Mouse (Mus musculus): ENCODE measurements around the gene Slfn1.

DNA sequence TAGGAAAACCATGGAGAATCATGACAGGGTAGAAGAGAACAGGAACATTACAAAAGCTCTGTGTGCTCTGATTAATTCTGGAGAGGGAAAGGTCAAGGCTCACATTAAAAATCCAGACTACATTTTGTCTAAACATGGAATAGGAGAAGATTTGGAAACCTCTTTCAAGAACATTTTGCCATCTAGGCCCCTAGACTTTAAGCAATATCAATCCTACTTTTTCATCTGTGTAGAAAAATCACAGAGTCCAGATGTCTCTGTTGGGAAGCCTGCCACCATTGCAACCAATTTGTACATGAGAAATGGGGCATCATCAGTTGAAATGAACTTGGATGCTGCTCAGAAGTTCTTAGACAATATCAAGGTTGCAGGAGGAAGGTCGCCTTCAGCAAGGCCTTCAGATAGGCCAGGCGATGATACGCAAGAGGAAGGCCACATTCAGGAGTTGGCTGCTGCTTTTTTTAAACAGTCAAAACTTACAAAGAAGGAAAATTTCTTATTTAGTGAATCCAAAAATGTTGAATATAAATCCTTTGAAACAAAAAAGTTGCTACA is 4.6 kb downstream of the Slfn1 start:
- TF ChIP-seq CTCF (IDR thresholded peaks at IDR 0.05; ENCODE audit: control insufficient read depth, insufficient read depth, insufficient read length) (no peak), FOSL1 (IDR thresholded peaks at IDR 0.05; ENCODE audit: insufficient read depth, low read length, poor library complexity, severe bottlenecking) (no peak), USF1 (IDR thresholded peaks at IDR 0.05; ENCODE audit: low read depth) (no peak), MYOG (IDR thresholded peaks at IDR 0.05; ENCODE audit: control insufficient read depth, extremely low read depth, insufficient read length) (no peak), CEBPB (IDR thresholded peaks at IDR 0.05; ENCODE audit: low read depth) (no peak), MYOD1 (IDR thresholded peaks at IDR 0.05; ENCODE audit: control insufficient read depth, insufficient read length, low read depth) (no peak)
